Mouse (Mus musculus): Measurements from ENCODE around the gene Pigk. TPM values are rescaled to one million over a fixed set of nuclear protein-coding genes. Genes with fewer than 3 reads are reported as not detected.

Gene Pigk
- polyA plus RNA-seq, 1 experiment from 2014 or later, result 40.3 TPM

DNA sequence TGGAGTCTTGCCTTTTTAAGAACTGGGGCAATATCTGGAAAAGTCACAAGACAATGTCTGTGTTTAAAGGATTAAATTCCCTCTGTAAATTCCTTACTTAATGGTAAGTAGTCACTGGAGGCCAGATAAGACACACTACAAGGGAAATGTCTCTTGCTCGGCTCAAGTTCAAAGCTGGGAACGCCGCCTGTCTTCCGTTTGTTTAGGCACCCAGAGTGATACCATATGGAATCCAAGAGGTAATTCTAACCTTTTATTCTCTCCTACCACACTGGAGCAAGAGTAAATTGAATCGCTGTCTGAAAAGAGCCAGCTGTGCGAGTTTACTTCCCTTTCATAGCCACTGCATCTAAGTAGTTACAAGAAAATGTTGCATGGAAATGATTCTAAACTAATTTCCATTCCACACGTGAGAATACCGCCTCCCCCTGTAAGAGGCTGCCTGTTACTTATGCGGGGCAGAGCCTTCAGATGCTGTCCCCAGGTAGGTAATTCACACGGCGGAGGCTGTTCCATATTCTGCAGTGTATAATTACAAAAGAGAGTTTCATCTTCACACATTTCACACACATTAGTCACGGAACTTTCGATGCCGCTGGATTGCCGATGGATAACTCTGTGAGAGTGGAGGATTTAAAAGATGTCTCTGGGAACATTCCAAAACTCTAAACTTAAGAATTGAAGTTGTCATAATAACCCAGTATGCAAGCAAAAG lies 166.4 kb downstream of the Pigk start:
- WGBS, result 62% methylated on average over 15 of the region's 15 CpGs
- Histone ChIP-seq H3K36me3 (ENCODE audit: control insufficient read depth, insufficient read depth) (no peaks in the 10 kb centered on the region), H3K9ac (ENCODE audit: low read length) (no peak overlapping the region), H3K4me3 (ENCODE audit: low read length) (no peak overlapping the region), H3K27me3 (ENCODE audit: control insufficient read depth, insufficient read depth, low read length) (no peaks in the 10 kb centered on the region), H3K27ac (ENCODE audit: low read length) (no peak overlapping the region), H3K9me3 (replicated peaks; ENCODE audit: control insufficient read depth, low read length) (no peaks in the 10 kb centered on the region), H3K4me2 (ENCODE audit: low read depth, low read length) (no peak overlapping the region), H3K4me1 (ENCODE audit: control insufficient read depth, insufficient read depth, low read length) (peaks cover 5% of the 10 kb centered on the region)
- no peak for ATAC-seq (replicated peaks; ENCODE audit: extremely low read depth, insufficient read depth, low FRiP score)

DNA sequence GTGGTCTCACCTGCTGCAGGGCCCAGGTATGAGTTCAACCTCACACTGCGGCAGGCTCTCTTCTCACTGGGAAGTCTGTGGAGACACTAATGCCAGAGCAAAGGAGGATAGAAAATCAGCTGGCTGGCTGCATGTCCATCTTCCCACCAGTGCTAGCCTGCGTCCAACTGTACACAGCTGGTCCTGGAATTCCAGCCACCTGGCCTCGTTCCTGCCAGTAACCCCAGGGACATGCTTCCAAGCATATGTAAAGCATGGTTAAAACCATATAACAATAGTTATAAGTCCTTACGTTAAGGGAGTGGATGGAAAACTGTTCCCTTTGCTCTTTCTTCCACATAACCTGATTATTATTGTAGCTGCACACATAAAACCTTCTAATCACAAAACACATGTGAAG lies 167.8 kb downstream of the Pigk start:
- Histone ChIP-seq H3K27ac (ENCODE audit: low read length) (no peak overlapping the region), H3K4me3 (ENCODE audit: low read length) (no peak overlapping the region), H3K9ac (ENCODE audit: low read length) (no peak overlapping the region), H3K4me2 (ENCODE audit: low read depth, low read length) (no peak overlapping the region), H3K9me3 (replicated peaks; ENCODE audit: control insufficient read depth, low read length) (no peaks in the 10 kb centered on the region), H3K36me3 (ENCODE audit: control insufficient read depth, insufficient read depth) (no peaks in the 10 kb centered on the region), H3K27me3 (ENCODE audit: control insufficient read depth, insufficient read depth, low read length) (no peaks in the 10 kb centered on the region), H3K4me1 (ENCODE audit: control insufficient read depth, insufficient read depth, low read length) (peaks cover 5% of the 10 kb centered on the region)
- ATAC-seq (replicated peaks; ENCODE audit: extremely low read depth, insufficient read depth, low FRiP score), result no peak
- 65% methylated on average over 4 of the region's 4 CpGs for WGBS

DNA sequence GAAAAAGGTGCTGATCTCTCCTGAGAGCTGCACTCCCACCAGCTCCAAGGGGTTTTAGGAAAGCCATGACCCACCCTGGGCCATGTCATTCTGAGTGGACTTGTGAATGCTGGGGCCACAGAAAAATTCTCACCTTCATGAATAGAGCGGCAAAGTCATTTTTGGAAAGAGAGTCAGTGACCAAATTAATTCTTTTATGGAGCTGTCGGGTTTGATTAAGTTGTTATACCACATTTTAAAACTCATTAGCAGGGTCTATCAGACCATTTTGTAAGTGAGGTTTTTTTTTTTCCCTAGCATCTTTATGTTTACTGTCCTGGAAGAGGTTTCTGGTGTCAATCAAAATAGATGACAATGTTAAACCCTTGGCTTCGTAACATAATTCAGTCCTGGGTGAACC lies 169.7 kb downstream of the Pigk start:
- H3K9me3 ChIP-seq (replicated peaks; ENCODE audit: control insufficient read depth, low read length), result no peaks in the 10 kb centered on the region
- H3K4me2 ChIP-seq (ENCODE audit: low read depth, low read length), result no peak overlapping the region; the same call in 1 of the 2 replicates
- no peak overlapping the region for H3K4me3 ChIP-seq (ENCODE audit: low read length)
- H3K27ac ChIP-seq (ENCODE audit: low read length), result no peak overlapping the region
- H3K9ac ChIP-seq (ENCODE audit: low read length), result no peak overlapping the region
- ATAC-seq (replicated peaks; ENCODE audit: extremely low read depth, insufficient read depth, low FRiP score), result no peak
- no peaks in the 10 kb centered on the region for H3K36me3 ChIP-seq (ENCODE audit: control insufficient read depth, insufficient read depth)
- H3K4me1 ChIP-seq (ENCODE audit: control insufficient read depth, insufficient read depth, low read length), result peaks cover 5% of the 10 kb centered on the region
- H3K27me3 ChIP-seq (ENCODE audit: control insufficient read depth, insufficient read depth, low read length), result no peaks in the 10 kb centered on the region
- WGBS, result 76% methylated on average over 3 of the region's 3 CpGs

DNA sequence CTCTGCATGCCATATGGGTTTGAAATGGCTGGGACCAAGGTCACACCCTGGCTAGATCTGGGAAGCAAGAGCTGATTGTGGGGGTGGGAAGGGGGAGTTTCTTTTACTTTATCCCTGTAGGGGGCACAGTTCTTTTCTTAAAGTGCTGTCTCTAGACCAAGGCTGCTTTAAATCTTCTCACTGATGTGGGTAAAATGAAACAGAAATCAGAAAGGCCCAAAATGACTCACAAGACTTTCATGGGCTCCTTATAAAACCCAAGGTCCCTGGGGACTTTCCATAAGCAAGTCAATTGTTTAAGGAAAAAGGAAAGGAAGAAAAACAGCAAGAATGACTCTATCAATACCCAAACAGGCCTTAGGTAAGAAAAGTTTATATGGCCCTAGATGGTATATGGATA lies 172.8 kb downstream of the Pigk start:
- no peaks in the 10 kb centered on the region for H3K9me3 ChIP-seq (replicated peaks; ENCODE audit: control insufficient read depth, low read length)
- H3K36me3 ChIP-seq (ENCODE audit: control insufficient read depth, insufficient read depth), result no peaks in the 10 kb centered on the region
- no peak overlapping the region for H3K4me2 ChIP-seq (ENCODE audit: low read depth, low read length)
- H3K4me1 ChIP-seq (ENCODE audit: control insufficient read depth, insufficient read depth, low read length), result peaks cover 5% of the 10 kb centered on the region
- H3K27ac ChIP-seq (ENCODE audit: low read length), result no peak overlapping the region
- H3K27me3 ChIP-seq (ENCODE audit: control insufficient read depth, insufficient read depth, low read length), result no peaks in the 10 kb centered on the region
- H3K9ac ChIP-seq (ENCODE audit: low read length), result no peak overlapping the region
- ATAC-seq (replicated peaks; ENCODE audit: extremely low read depth, insufficient read depth, low FRiP score), result no peak
- H3K4me3 ChIP-seq (ENCODE audit: low read length), result no peak overlapping the region

DNA sequence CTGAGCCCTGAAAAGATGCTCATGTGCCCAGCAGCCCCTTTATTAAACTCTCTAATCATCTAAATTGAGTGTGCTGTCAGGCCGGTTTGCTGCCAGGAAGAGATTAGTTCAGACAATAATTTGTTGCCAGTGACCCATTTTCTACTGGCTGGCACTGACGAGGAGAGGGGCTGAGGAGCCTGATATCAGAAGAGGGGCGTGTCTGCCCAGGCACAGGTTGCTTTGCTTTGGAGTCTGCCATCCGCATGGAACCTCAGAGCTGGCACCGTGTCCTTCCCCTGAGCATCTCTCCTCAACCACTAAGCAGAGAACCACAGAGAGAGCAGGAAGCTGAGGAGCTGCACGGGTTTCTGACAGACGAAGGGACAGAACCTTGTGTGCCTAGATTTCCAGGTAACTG lies 174.2 kb downstream of the Pigk start:
- no peak for ATAC-seq (replicated peaks; ENCODE audit: extremely low read depth, insufficient read depth, low FRiP score)
- Histone ChIP-seq H3K36me3 (ENCODE audit: control insufficient read depth, insufficient read depth) (no peaks in the 10 kb centered on the region), H3K4me2 (ENCODE audit: low read depth, low read length) (no peak overlapping the region), H3K27ac (ENCODE audit: low read length) (no peak overlapping the region), H3K9me3 (replicated peaks; ENCODE audit: control insufficient read depth, low read length) (no peaks in the 10 kb centered on the region), H3K9ac (ENCODE audit: low read length) (no peak overlapping the region), H3K27me3 (ENCODE audit: control insufficient read depth, insufficient read depth, low read length) (no peaks in the 10 kb centered on the region), H3K4me3 (ENCODE audit: low read length) (no peak overlapping the region), H3K4me1 (ENCODE audit: control insufficient read depth, insufficient read depth, low read length) (peaks cover 5% of the 10 kb centered on the region)
- 57% methylated on average over 7 of the region's 7 CpGs for WGBS

DNA sequence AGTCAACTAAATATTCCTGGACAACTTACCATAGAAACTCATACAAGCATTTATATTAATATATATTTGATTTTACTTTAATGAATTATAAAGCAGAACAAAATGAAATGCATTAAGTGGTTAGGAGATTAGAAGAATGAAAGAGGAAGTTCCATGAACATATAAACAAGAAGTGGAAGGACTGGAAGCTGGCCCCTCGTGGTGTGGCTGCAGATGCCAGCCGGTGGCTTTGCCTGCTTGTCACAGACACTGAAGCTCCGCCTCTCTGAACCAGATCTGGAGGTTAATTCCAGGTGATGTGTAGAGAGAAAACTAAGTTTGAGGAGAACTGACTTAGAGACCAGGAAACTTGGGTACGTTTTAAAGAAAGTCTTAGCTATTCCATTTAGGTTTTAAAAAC lies 181.0 kb downstream of the Pigk start:
- 40% methylated on average over 4 of the region's 4 CpGs for WGBS

DNA sequence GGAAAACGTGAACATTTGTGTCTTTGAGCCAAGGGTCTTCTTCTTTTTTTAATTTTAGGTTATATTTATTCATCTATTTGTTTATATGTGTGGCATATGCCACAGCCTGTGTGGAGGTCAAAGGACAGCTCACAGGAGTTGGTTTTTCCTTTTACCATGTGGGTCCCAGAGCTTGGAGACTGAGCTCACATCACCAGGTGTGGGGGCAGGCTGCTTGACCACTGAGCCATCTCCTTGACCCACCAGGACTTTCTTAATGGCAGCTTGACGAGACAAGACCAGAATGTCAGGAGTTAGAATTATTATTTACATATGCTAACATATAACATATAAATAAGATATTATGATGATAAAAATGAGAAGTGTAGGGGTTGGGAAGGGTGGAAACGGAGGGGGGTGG lies 182.2 kb downstream of the Pigk start:
- Histone ChIP-seq H3K36me3 (ENCODE audit: control insufficient read depth, insufficient read depth) (no peaks in the 10 kb centered on the region), H3K4me3 (ENCODE audit: low read length) (no peak overlapping the region), H3K27ac (ENCODE audit: low read length) (no peak overlapping the region), H3K4me1 (ENCODE audit: control insufficient read depth, insufficient read depth, low read length) (no peaks in the 10 kb centered on the region), H3K27me3 (ENCODE audit: control insufficient read depth, insufficient read depth, low read length) (no peaks in the 10 kb centered on the region), H3K9ac (ENCODE audit: low read length) (no peak overlapping the region), H3K4me2 (ENCODE audit: low read depth, low read length) (no peak overlapping the region), H3K9me3 (replicated peaks; ENCODE audit: control insufficient read depth, low read length) (no peaks in the 10 kb centered on the region)
- WGBS, result 65% methylated on average over 3 of the region's 3 CpGs
- no peak for ATAC-seq (replicated peaks; ENCODE audit: extremely low read depth, insufficient read depth, low FRiP score)

More for the DNA sequence above, 181.0 kb downstream of the Pigk start:
- Histone ChIP-seq H3K27me3 (ENCODE audit: control insufficient read depth, insufficient read depth, low read length) (no peaks in the 10 kb centered on the region), H3K9ac (ENCODE audit: low read length) (no peak overlapping the region), H3K9me3 (replicated peaks; ENCODE audit: control insufficient read depth, low read length) (no peaks in the 10 kb centered on the region), H3K27ac (ENCODE audit: low read length) (no peak overlapping the region), H3K36me3 (ENCODE audit: control insufficient read depth, insufficient read depth) (no peaks in the 10 kb centered on the region), H3K4me1 (ENCODE audit: control insufficient read depth, insufficient read depth, low read length) (no peaks in the 10 kb centered on the region), H3K4me3 (ENCODE audit: low read length) (no peak overlapping the region), H3K4me2 (ENCODE audit: low read depth, low read length) (no peak overlapping the region)
- no peak for ATAC-seq (replicated peaks; ENCODE audit: extremely low read depth, insufficient read depth, low FRiP score)

DNA sequence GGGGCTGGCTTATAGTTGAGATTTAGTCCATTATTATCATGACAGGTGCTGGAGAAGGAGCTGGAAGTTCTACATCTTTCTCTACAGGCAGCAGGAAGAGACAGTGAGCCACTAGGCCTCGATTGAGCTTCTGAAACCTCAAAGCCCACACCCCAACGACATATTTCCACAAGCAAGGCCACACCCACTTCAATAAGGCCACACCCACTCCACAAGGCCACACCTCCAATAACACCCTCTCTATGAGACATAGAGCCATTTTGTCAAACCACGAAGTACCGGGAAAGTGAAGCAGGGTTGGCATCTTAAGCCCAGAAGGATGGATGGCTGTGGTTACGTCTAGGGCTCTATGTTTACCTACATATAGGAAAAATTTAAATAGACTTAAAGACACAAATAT lies 183.3 kb downstream of the Pigk start:
- no peak for ATAC-seq (replicated peaks; ENCODE audit: extremely low read depth, insufficient read depth, low FRiP score)
- no peak overlapping the region for H3K27ac ChIP-seq (ENCODE audit: low read length)
- no peaks in the 10 kb centered on the region for H3K9me3 ChIP-seq (replicated peaks; ENCODE audit: control insufficient read depth, low read length)
- no peaks in the 10 kb centered on the region for H3K36me3 ChIP-seq (ENCODE audit: control insufficient read depth, insufficient read depth)
- H3K4me1 ChIP-seq (ENCODE audit: control insufficient read depth, insufficient read depth, low read length), result no peaks in the 10 kb centered on the region
- H3K27me3 ChIP-seq (ENCODE audit: control insufficient read depth, insufficient read depth, low read length), result no peaks in the 10 kb centered on the region
- H3K9ac ChIP-seq (ENCODE audit: low read length), result no peak overlapping the region
- H3K4me2 ChIP-seq (ENCODE audit: low read depth, low read length), result no peak overlapping the region
- H3K4me3 ChIP-seq (ENCODE audit: low read length), result no peak overlapping the region
- WGBS, result 72% methylated on average over 5 of the region's 5 CpGs

DNA sequence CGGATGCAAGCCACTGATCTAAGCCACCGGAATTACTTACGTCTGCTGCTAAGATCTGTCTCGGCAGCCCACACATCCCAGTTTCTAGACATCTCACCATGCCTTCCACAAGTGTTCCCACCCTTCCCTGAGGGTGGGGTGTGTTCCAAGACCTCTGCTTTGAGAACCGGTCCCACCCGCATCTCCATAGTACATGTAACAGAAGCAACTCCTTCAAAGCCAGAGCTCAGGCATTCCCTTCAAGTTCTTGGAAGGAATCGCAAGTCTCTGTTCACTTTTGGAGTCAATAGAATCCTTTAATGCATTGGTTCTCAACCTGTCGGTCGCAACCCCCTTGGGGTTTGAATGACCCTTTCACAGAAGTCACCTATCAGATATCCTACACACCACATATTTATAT lies 185.0 kb downstream of the Pigk start:
- H3K4me3 ChIP-seq (ENCODE audit: low read length), result no peak overlapping the region
- WGBS, result 90% methylated on average over 9 of the region's 9 CpGs
- no peak overlapping the region for H3K9ac ChIP-seq (ENCODE audit: low read length)
- H3K27ac ChIP-seq (ENCODE audit: low read length), result no peak overlapping the region
- H3K4me2 ChIP-seq (ENCODE audit: low read depth, low read length), result no peak overlapping the region
- no peaks in the 10 kb centered on the region for H3K9me3 ChIP-seq (replicated peaks; ENCODE audit: control insufficient read depth, low read length)
- H3K27me3 ChIP-seq (ENCODE audit: control insufficient read depth, insufficient read depth, low read length), result no peaks in the 10 kb centered on the region
- no peaks in the 10 kb centered on the region for H3K36me3 ChIP-seq (ENCODE audit: control insufficient read depth, insufficient read depth)
- no peaks in the 10 kb centered on the region for H3K4me1 ChIP-seq (ENCODE audit: control insufficient read depth, insufficient read depth, low read length)
- no peak for ATAC-seq (replicated peaks; ENCODE audit: extremely low read depth, insufficient read depth, low FRiP score)
